Mouse (Mus musculus): Measurements from ENCODE around the gene Zcchc8.
"Not testable (repeated sequence)": the region's sequence is repeated elsewhere in the genome, so short reads cannot be mapped to it uniquely, and the experiment has no call there.

DNA sequence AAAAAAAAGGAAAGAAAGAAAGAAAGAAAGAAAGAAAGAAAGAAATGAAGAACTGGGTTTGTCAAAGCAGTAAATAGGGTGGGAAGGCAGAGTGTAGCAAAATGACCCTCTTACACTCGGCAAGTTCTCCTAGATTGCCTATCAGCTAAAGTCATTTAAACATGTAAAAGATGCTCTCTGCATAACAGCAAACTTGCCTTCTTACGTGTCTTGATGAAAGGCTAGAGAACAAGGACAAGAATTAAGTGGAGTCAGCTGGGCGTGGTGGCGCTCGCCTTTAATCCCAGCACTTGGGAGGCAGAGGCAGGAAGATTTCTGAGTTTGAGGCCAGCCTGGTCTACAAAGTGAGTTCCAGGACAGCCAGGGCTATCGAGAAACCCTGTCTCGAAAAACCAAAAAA, 2.9 kb upstream of the Zcchc8 start:
- TF ChIP-seq CTCF, EP300 (IDR thresholded peaks at IDR 0.05; ENCODE audit: low read depth): not testable (repeated sequence)
